Mouse (Mus musculus) spleen, adult 2 months (tissue): ENCODE results near the gene Olfr1391. TPM values are rescaled to one million over a fixed set of nuclear protein-coding genes. Genes with fewer than 3 reads are reported as not detected.

ENCODE experiments used
- DNase-seq, 2 experiments: peaks; one replicate each; pipeline versions ENCODE4 v3.0.0 to v3.0.0-alpha.2; 2012 to 2021; ENCODE audit warnings: low spot score in 2 of 2, low read depth in 1 of 2
- H3K27ac ChIP-seq: fragments of 200-500 bp; 2 replicates; pipeline ENCODE4 v1.5.1; 2012; ENCODE audit warnings: low read length, inconsistent platforms; ENCODE audit not compliant: insufficient read depth
- H3K27me3 ChIP-seq: fragments of 200-500 bp; 2 replicates; pipeline ENCODE4 v1.6.1; 2012; ENCODE audit warnings: mild to moderate bottlenecking, moderate library complexity, low read length, inconsistent platforms; ENCODE audit not compliant: control insufficient read depth, insufficient read depth
- H3K36me3 ChIP-seq: fragments of 200-500 bp; 2 replicates; pipeline ENCODE4 v1.6.1; 2012; ENCODE audit warnings: mild to moderate bottlenecking, low read length, inconsistent platforms; ENCODE audit not compliant: control insufficient read depth, insufficient read depth
- H3K4me1 ChIP-seq: fragments of 200-500 bp; 2 replicates; pipeline ENCODE4 v1.6.1; 2011; ENCODE audit warnings: inconsistent platforms; ENCODE audit not compliant: control insufficient read depth, insufficient read depth, insufficient read length
- H3K4me3 ChIP-seq: fragments of 200-500 bp; 2 replicates; pipeline ENCODE4 v1.5.1; 2011; ENCODE audit warnings: mild to moderate bottlenecking, inconsistent platforms; ENCODE audit not compliant: insufficient read depth, insufficient read length; ENCODE audit errors: extremely low read depth
- CTCF ChIP-seq: fragments of 200-500 bp; IDR thresholded peaks from 2 replicates; pipeline ENCODE4 v1.5.1; 2011; ENCODE audit warnings: mild to moderate bottlenecking, inconsistent platforms; ENCODE audit not compliant: insufficient read depth, insufficient read length, insufficient replicate concordance; ENCODE audit errors: extremely low read depth
- POLR2A ChIP-seq: fragments of 200-500 bp; IDR thresholded peaks from 2 replicates; pipeline ENCODE4 v1.6.1; 2011; ENCODE audit warnings: low read depth, low read length, inconsistent platforms
- WGBS: fragments of 180-500 bp; shearing (Covaris S2); methylation state at CpG from one replicate; pipeline ENCODE4 v1.1.7; 2018; 5-methylcytosine and 5-hydroxymethylcytosine counted together
- polyA plus RNA-seq: library from polyadenylated mRNA; depleted of rRNA; stranded (reverse); fragments of >200 nt; gene quantifications from 2 replicates; pipeline ENCODE4 v1.2.3, GENCODE M21; 2012; rRNA removed

Olfr1391 gene
- polyA plus RNA-seq, 1 experiment: not detected

DNA sequence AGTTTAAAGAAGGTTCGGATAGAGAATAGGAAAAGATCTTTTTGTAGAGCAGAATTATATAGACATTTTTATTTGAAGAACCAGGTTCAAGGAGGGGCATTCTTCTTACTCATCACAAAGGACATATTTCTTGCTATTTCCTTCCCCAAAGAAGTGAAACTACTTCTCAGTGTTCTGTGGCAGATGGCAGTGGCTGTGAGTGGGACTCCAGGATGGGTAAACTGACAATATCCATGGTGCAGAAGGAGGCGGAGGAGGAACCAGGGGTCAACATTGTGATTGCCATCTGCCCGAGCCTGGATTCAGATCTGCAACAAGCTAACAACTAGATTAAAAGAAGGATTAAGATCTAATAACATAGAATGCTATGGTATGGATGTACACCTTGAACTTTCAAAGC lies 4.2 kb downstream of the Olfr1391 start:
- TF ChIP-seq CTCF: no peak
- TF ChIP-seq POLR2A: no peak
- no peak for DNase-seq
- WGBS: 83% methylated on average over 3 of the region's 3 CpGs
- no peak overlapping the region for H3K27ac ChIP-seq
- H3K27me3 ChIP-seq: no peaks in the 10 kb centered on the region
- no peak overlapping the region for H3K4me3 ChIP-seq
- H3K36me3 ChIP-seq: no peaks in the 10 kb centered on the region
- H3K4me1 ChIP-seq: no peaks in the 10 kb centered on the region

DNA sequence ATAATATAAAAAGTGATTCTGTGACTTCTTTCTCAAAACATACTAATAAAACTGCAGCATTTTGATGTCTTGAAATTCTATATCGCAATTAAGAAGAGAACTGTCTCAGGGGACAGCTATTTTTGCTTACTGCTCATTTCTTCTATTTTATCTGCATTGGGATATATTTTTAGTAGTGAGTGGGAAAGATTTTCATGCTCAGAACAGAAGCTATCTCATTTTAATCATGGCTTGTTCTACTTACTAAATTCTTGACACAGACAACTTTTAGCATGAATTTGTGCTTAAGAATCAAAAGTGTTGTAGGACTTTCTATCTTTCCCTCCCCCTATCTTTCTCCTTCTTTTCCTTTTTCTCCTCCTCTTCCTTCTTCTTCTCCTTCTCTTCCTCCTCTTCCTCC lies 7.1 kb downstream of the Olfr1391 start:
- TF ChIP-seq POLR2A: no peak
- TF ChIP-seq CTCF: no peak
- DNase-seq: no peak
- WGBS: 75% methylated on average over 1 of the region's 1 CpGs

DNA sequence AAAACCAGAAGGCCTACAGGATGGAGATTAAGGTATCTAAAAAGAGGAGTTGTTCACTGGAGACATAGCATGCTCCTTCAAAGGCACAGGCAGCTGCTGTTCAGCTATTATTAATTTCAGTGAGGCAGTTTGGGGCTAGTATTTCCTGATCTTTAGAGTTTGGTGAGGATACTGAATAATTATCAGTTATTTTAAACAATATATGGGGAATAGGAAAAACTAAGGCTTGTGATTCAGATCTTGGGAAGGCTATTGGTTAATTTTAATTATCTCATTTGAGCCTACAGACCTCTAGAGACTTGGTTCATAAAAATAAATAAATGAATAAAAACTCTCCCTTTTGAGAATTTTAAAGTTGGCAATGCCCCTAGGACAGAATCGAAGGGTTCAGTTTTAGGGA lies 12.3 kb downstream of the Olfr1391 start, which contains the start of gene Olfr1390:
TSS of gene Olfr1390 (plus strand) at position 301 of the 400 bp plus-strand sequence.
- H3K4me3 ChIP-seq: no peak within 1 kb of the TSS
- TF ChIP-seq CTCF (no peak), POLR2A (no peak)
- 85% methylated on average over 1 of the region's 1 CpGs for WGBS
- no peak within 1 kb of the TSS for H3K27ac ChIP-seq
- no peaks in the 10 kb centered on the region for H3K27me3 ChIP-seq
- H3K4me1 ChIP-seq: no peaks in the 10 kb centered on the region
- no peaks in the 10 kb centered on the region for H3K36me3 ChIP-seq
- DNase-seq: no peak

More for the DNA sequence above, 7.1 kb downstream of the Olfr1391 start:
- Histone ChIP-seq H3K27me3 (no peaks in the 10 kb centered on the region), H3K36me3 (no peaks in the 10 kb centered on the region), H3K4me1 (no peaks in the 10 kb centered on the region), H3K4me3 (no peak overlapping the region), H3K27ac (no peak overlapping the region)

DNA sequence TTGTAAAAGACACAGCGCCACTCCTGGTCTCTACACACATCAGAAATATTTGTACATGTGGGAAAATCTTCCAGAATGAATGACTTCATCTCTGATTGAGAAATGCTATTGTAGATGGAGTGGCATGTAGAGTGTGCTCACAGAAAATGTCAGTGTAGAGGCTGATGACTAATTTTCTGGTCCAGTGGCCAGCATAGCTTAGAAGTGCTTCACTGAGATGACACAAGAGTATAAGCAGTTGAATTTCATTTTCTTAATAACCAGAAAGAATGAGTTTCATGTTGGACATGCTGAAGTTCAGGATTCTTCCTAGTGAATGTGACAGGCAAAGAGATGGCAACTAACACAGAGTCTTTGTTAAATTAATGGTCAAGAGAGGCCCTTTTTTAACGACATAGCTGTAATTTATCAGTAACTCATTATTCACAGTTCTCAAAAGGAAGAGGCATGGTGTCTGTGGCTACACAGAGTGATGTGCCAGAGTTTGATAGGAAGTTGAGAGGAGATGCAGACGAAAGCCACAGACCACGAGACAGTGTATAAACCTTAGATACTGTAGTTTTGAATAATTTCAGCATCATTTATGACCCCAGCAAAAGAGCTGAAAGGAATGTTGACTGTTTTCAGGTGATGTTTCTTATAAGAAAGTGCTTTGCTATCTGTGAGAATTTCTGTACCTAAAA lies 14.7 kb downstream of the Olfr1391 start:
- TF ChIP-seq POLR2A (no peak), CTCF (no peak)
- Histone ChIP-seq H3K36me3 (no peaks in the 10 kb centered on the region), H3K4me3 (no peak overlapping the region), H3K4me1 (no peaks in the 10 kb centered on the region), H3K27ac (no peak overlapping the region), H3K27me3 (no peaks in the 10 kb centered on the region)
- DNase-seq: no peak
- WGBS: 22% methylated on average over 4 of the region's 4 CpGs

Other genes with a start within 250 kb of the Olfr1391 start
- 16.8 and 16.9 TPM in 2 replicates for gene Ifi47, start 246.2 kb upstream of the Olfr1391 start, polyA plus RNA-seq
- 0.05 and 0.41 TPM in 2 replicates for gene Olfr1396, start 207.9 kb upstream of the Olfr1391 start, polyA plus RNA-seq
- gene Olfr1395, start 180.5 kb upstream of the Olfr1391 start, polyA plus RNA-seq: not detected in 2 replicates
- not detected in 2 replicates for gene Olfr1394, start 168.4 kb upstream of the Olfr1391 start, polyA plus RNA-seq
- 3.9 and 6.9 TPM in 2 replicates for gene Btnl9, start 135.6 kb upstream of the Olfr1391 start, polyA plus RNA-seq
- 1.4 and 2.4 TPM in 2 replicates for gene Zfp62, start 119.5 kb upstream of the Olfr1391 start, polyA plus RNA-seq
- 222 and 255 TPM in 2 replicates for gene Mgat1, start 78.6 kb upstream of the Olfr1391 start, polyA plus RNA-seq
- 0.06 TPM in 2 replicates for gene Olfr1393, start 44.4 kb upstream of the Olfr1391 start, polyA plus RNA-seq
- gene Olfr1392, start 37.5 kb upstream of the Olfr1391 start, polyA plus RNA-seq: not detected in 2 replicates
- not detected in 2 replicates for gene Olfr10, start 18.0 kb upstream of the Olfr1391 start, polyA plus RNA-seq
- gene Olfr1390, start 12.4 kb downstream of the Olfr1391 start, polyA plus RNA-seq: not detected in 2 replicates
- not detected in 2 replicates for gene Olfr1389, start 100.3 kb downstream of the Olfr1391 start, polyA plus RNA-seq
- 0.08 TPM in 1 of 2 replicates, not detected in the other for gene Olfr1388, start 113.9 kb downstream of the Olfr1391 start, polyA plus RNA-seq
- not detected in 2 replicates for gene Olfr1387, start 132.6 kb downstream of the Olfr1391 start, polyA plus RNA-seq
- gene Olfr1386, start 142.3 kb downstream of the Olfr1391 start, polyA plus RNA-seq: not detected in 2 replicates
- not detected in 2 replicates for gene Olfr1385, start 166.3 kb downstream of the Olfr1391 start, polyA plus RNA-seq
- not detected in 2 replicates for gene Olfr1384, start 184.0 kb downstream of the Olfr1391 start, polyA plus RNA-seq
- not detected in 2 replicates for gene Olfr1383, start 196.9 kb downstream of the Olfr1391 start, polyA plus RNA-seq
- not detected in 2 replicates for gene Olfr1382, start 205.5 kb downstream of the Olfr1391 start, polyA plus RNA-seq
- not detected in 2 replicates for gene Olfr1381, start 220.7 kb downstream of the Olfr1391 start, polyA plus RNA-seq
- not detected in 2 replicates for gene Olfr1380, start 234.1 kb downstream of the Olfr1391 start, polyA plus RNA-seq